Mouse (Mus musculus) liver, postnatal 0 days (tissue): ENCODE results near the gene Oaz1.

ENCODE experiments used
- CTCF ChIP-seq: sonication (generic); IDR thresholded peaks from 2 replicates; pipeline ENCODE4 v1.5.1; 2016; ENCODE audit warnings: antibody characterized with exemption, low read depth
- EP300 ChIP-seq: IDR thresholded peaks from 2 replicates; pipeline ENCODE4 v1.6.1; 2016; ENCODE audit warnings: antibody characterized with exemption, low read depth, mild to moderate bottlenecking

GRCm38 (mm10) chr10:80790761-80791404 is 35.6 kb upstream of the Oaz1 start:
- TF ChIP-seq CTCF (no peak), EP300 (no peak)
